Mouse (Mus musculus) lung, postnatal 0 days (tissue): ENCODE measurements around the gene Ube4a.

Source experiments
- CTCF ChIP-seq: IDR thresholded peaks from 2 replicates; pipeline ENCODE4 v1.5.1; 2016; ENCODE audit warnings: antibody characterized with exemption, mild to moderate bottlenecking
- EP300 ChIP-seq: IDR thresholded peaks from 2 replicates; pipeline ENCODE4 v1.6.1; 2016; ENCODE audit warnings: antibody characterized with exemption, mild to moderate bottlenecking, control low read depth

GRCm38 (mm10) chr9:44965126-44965832, at the start of gene Ube4a:
- TF ChIP-seq CTCF (no peak), EP300 (no peak)
